Mouse (Mus musculus) intestine, postnatal 0 days (tissue): ENCODE measurements at regions not wholly inside any gene's neighbourhood (a gene's known extent, or its start where the extent isn't known, plus 50 kb on each side); places are given as distances from the start of the nearest gene placed in this dataset.

ENCODE experiments used
- ATAC-seq: fragments of 200-750 bp; cut with Nextera tagmentation; 2 replicates; pipeline ENCODE4 v1.8.0; 2017; ENCODE audit warnings: mild to moderate bottlenecking, moderate TSS enrichment, moderate library complexity
- H3K27ac ChIP-seq: fragments of 300-500 bp; sonication (generic); 2 replicates; pipeline ENCODE4 v1.5.1; 2014; ENCODE audit warnings: mild to moderate bottlenecking, low read depth, low read length, moderate library complexity
- H3K27me3 ChIP-seq: fragments of 300-500 bp; sonication (generic); replicated peaks from 2 replicates; pipeline ENCODE4 v1.6.1; 2014; ENCODE audit warnings: low read length, mixed read lengths; ENCODE audit not compliant: control insufficient read depth, insufficient read depth
- H3K36me3 ChIP-seq: fragments of 300-500 bp; sonication (generic); 2 replicates; pipeline ENCODE4 v1.6.1; 2014; ENCODE audit warnings: mild to moderate bottlenecking, moderate library complexity; ENCODE audit not compliant: control insufficient read depth, insufficient read depth
- H3K4me1 ChIP-seq: fragments of 300-500 bp; sonication (generic); replicated peaks from 2 replicates; pipeline ENCODE4 v1.6.1; 2014; ENCODE audit warnings: antibody characterized with exemption, low read length, mixed read lengths; ENCODE audit not compliant: control insufficient read depth, insufficient read depth
- H3K4me2 ChIP-seq: fragments of 300-500 bp; sonication (generic); replicated peaks from 2 replicates; pipeline ENCODE4 v1.6.1; 2014; ENCODE audit warnings: low read depth, mild to moderate bottlenecking, moderate library complexity
- H3K4me3 ChIP-seq: fragments of 300-500 bp; sonication (generic); 2 replicates; pipeline ENCODE4 v1.5.1; 2014; ENCODE audit warnings: low read depth, low read length
- H3K9ac ChIP-seq: fragments of 300-500 bp; sonication (generic); 2 replicates; pipeline ENCODE4 v1.6.1; 2014; ENCODE audit warnings: mild to moderate bottlenecking, low read depth, low read length
- H3K9me3 ChIP-seq: fragments of 300-500 bp; sonication (generic); 2 replicates; pipeline ENCODE4 v1.6.1; 2016; ENCODE audit warnings: mixed run types; ENCODE audit not compliant: control insufficient read depth
- CTCF ChIP-seq: sonication (generic); IDR thresholded peaks from 2 replicates; pipeline ENCODE4 v1.5.1; 2016; ENCODE audit warnings: low read depth, mild to moderate bottlenecking, control low read depth, antibody characterized with exemption, moderate library complexity
- WGBS: fragments of 180-500 bp; shearing (Covaris S2); extraction: QIAGEN DNeasy Blood & Tissue Kit; methylation state at CpG from one replicate; pipeline ENCODE4 v1.1.7; 2014; 5-methylcytosine and 5-hydroxymethylcytosine counted together

GRCm38 (mm10) chr10:118607418-118607817, 166.6 kb downstream of the Ifng start:
- H3K9me3 ChIP-seq, result no peaks in the 10 kb centered on the region
- H3K9ac ChIP-seq, result no peak overlapping the region
- no peaks in the 10 kb centered on the region for H3K36me3 ChIP-seq
- no peak overlapping the region for H3K27ac ChIP-seq
- no peak overlapping the region for H3K4me2 ChIP-seq
- ATAC-seq, result no peak
- no peaks in the 10 kb centered on the region for H3K27me3 ChIP-seq
- H3K4me3 ChIP-seq, result no peak overlapping the region
- TF ChIP-seq CTCF, result no peak
- 82% methylated on average over 1 of the region's 1 CpGs for WGBS
- no peaks in the 10 kb centered on the region for H3K4me1 ChIP-seq

- 63% methylated on average over 4 of the region's 4 CpGs for WGBS
- H3K27me3 ChIP-seq, result no peaks in the 10 kb centered on the region
- no peak for ATAC-seq
- no peaks in the 10 kb centered on the region for H3K4me1 ChIP-seq
- H3K9me3 ChIP-seq, result no peaks in the 10 kb centered on the region
- H3K27ac ChIP-seq, result no peak overlapping the region
- no peak overlapping the region for H3K9ac ChIP-seq
- TF ChIP-seq CTCF, result no peak
- no peak overlapping the region for H3K4me3 ChIP-seq
- H3K36me3 ChIP-seq, result no peaks in the 10 kb centered on the region
- H3K4me2 ChIP-seq, result no peak overlapping the region
Observed at GRCm38 (mm10) chr10:118608376-118609145, 167.7 kb downstream of the Ifng start.

GRCm38 (mm10) chr10:118609157-118609556, 168.3 kb downstream of the Ifng start:
- no peak for TF ChIP-seq CTCF
- ATAC-seq, result no peak
- H3K27me3 ChIP-seq, result no peaks in the 10 kb centered on the region

GRCm38 (mm10) chr10:118610868-118611461, 170.1 kb downstream of the Ifng start:
- H3K27me3 ChIP-seq, result no peaks in the 10 kb centered on the region
- no peaks in the 10 kb centered on the region for H3K4me1 ChIP-seq
- 87% methylated on average over 7 of the region's 7 CpGs for WGBS
- no peaks in the 10 kb centered on the region for H3K36me3 ChIP-seq
- no peaks in the 10 kb centered on the region for H3K9me3 ChIP-seq
- no peak overlapping the region for H3K4me2 ChIP-seq
- no peak overlapping the region for H3K27ac ChIP-seq
- no peak for TF ChIP-seq CTCF
- no peak for ATAC-seq
- H3K4me3 ChIP-seq, result no peak overlapping the region
- H3K9ac ChIP-seq, result no peak overlapping the region

More at GRCm38 (mm10) chr10:118609157-118609556, 168.3 kb downstream of the Ifng start:
- WGBS, result 64% methylated on average over 4 of the region's 4 CpGs
- no peak overlapping the region for H3K4me2 ChIP-seq
- no peak overlapping the region for H3K9ac ChIP-seq
- no peak overlapping the region for H3K4me3 ChIP-seq
- no peaks in the 10 kb centered on the region for H3K36me3 ChIP-seq
- no peaks in the 10 kb centered on the region for H3K4me1 ChIP-seq
- H3K27ac ChIP-seq, result no peak overlapping the region
- H3K9me3 ChIP-seq, result no peaks in the 10 kb centered on the region

- WGBS, result 82% methylated on average over 7 of the region's 7 CpGs
- ATAC-seq, result no peak
- Histone ChIP-seq H3K4me2 (no peak overlapping the region), H3K9me3 (no peaks in the 10 kb centered on the region), H3K9ac (no peak overlapping the region), H3K4me3 (no peak overlapping the region), H3K27me3 (no peaks in the 10 kb centered on the region), H3K27ac (no peak overlapping the region), H3K4me1 (no peaks in the 10 kb centered on the region), H3K36me3 (no peaks in the 10 kb centered on the region)
- no peak for TF ChIP-seq CTCF
Observed at GRCm38 (mm10) chr10:118612091-118612490, 171.2 kb downstream of the Ifng start.

- no peak overlapping the region for H3K9ac ChIP-seq
- TF ChIP-seq CTCF, result no peak
- no peak overlapping the region for H3K4me3 ChIP-seq
- no peaks in the 10 kb centered on the region for H3K27me3 ChIP-seq
- no peak for ATAC-seq
- H3K36me3 ChIP-seq, result no peaks in the 10 kb centered on the region
- no peaks in the 10 kb centered on the region for H3K4me1 ChIP-seq
- WGBS, result 87% methylated on average over 14 of the region's 14 CpGs
- H3K27ac ChIP-seq, result no peak overlapping the region
- no peak overlapping the region for H3K4me2 ChIP-seq
- no peaks in the 10 kb centered on the region for H3K9me3 ChIP-seq
Observed at GRCm38 (mm10) chr10:118613056-118613695, 172.3 kb downstream of the Ifng start.
